Mouse (Mus musculus) hindbrain, embryonic 15.5 days (tissue): ENCODE data around the gene Cfap97d1. TPM values are rescaled to one million over a fixed set of nuclear protein-coding genes. Genes with fewer than 3 reads are reported as not detected.

ENCODE experiments used
- ATAC-seq: fragments of 200-750 bp; cut with Nextera tagmentation; 2 replicates; pipeline ENCODE4 v1.8.0; 2017; ENCODE audit warnings: low read depth, moderate number of reproducible peaks, moderate TSS enrichment; ENCODE audit not compliant: low FRiP score
- H3K27ac ChIP-seq: fragments of 300-500 bp; sonication (generic); replicated peaks from 2 replicates; pipeline ENCODE4 v1.5.1; 2015; ENCODE audit warnings: mild to moderate bottlenecking, inconsistent platforms
- H3K27me3 ChIP-seq: fragments of 300-500 bp; sonication (generic); 2 replicates; pipeline ENCODE4 v1.6.1; 2015; ENCODE audit warnings: control low read depth, inconsistent platforms
- H3K36me3 ChIP-seq: fragments of 300-500 bp; sonication (generic); 2 replicates; pipeline ENCODE4 v1.6.1; 2015; ENCODE audit warnings: control low read depth, inconsistent platforms
- H3K4me1 ChIP-seq: fragments of 300-500 bp; sonication (generic); replicated peaks from 2 replicates; pipeline ENCODE4 v1.6.1; 2015; ENCODE audit warnings: control low read depth, inconsistent platforms
- H3K4me2 ChIP-seq: fragments of 300-500 bp; sonication (generic); 2 replicates; pipeline ENCODE4 v1.6.1; 2015; ENCODE audit warnings: moderate library complexity, mild to moderate bottlenecking, inconsistent platforms
- H3K4me3 ChIP-seq: fragments of 300-500 bp; sonication (generic); 2 replicates; pipeline ENCODE4 v1.5.1; 2015; ENCODE audit warnings: mild to moderate bottlenecking, inconsistent platforms
- H3K9ac ChIP-seq: fragments of 300-500 bp; sonication (generic); 2 replicates; pipeline ENCODE4 v1.6.1; 2015; ENCODE audit warnings: inconsistent platforms
- H3K9me3 ChIP-seq: fragments of 300-500 bp; sonication (generic); 2 replicates; pipeline ENCODE4 v1.6.1; 2016; ENCODE audit warnings: control low read depth, inconsistent platforms
- WGBS: fragments of 180-500 bp; shearing (Covaris S2); methylation state at CpG from one replicate; pipeline ENCODE4 v1.1.7; 2015; 5-methylcytosine and 5-hydroxymethylcytosine counted together
- polyA plus RNA-seq: library from polyadenylated mRNA; unstranded; fragments of >200 nt; fragmentation: Nextera tagmentation; extraction: Ambion mirVana; gene quantifications from 2 replicates; pipeline ENCODE4 v1.2.1, GENCODE M21; 2015

The Cfap97d1 gene
- polyA plus RNA-seq, 1 experiment from 2014 or later: not detected

GRCm38 (mm10) chr11:102016136-102016535 is 32.1 kb downstream of the Cfap97d1 start:
- no peak overlapping the region for H3K9ac ChIP-seq
- no peak overlapping the region for H3K4me3 ChIP-seq
- no peak overlapping the region for H3K4me2 ChIP-seq
- WGBS: 86% methylated on average over 1 of the region's 1 CpGs
- no peaks in the 10 kb centered on the region for H3K27me3 ChIP-seq
- ATAC-seq: no peak
- H3K4me1 ChIP-seq: no peaks in the 10 kb centered on the region
- H3K36me3 ChIP-seq: peaks cover 37% of the 10 kb centered on the region
- no peak overlapping the region for H3K27ac ChIP-seq
- no peaks in the 10 kb centered on the region for H3K9me3 ChIP-seq

GRCm38 (mm10) chr11:102019736-102020135 is 35.7 kb downstream of the Cfap97d1 start:
- Histone ChIP-seq H3K36me3 (peaks cover 25% of the 10 kb centered on the region), H3K9ac (no peak overlapping the region), H3K4me3 (no peak overlapping the region), H3K4me1 (peaks cover 5% of the 10 kb centered on the region), H3K27me3 (no peaks in the 10 kb centered on the region), H3K9me3 (no peaks in the 10 kb centered on the region), H3K27ac (no peak overlapping the region), H3K4me2 (no peak overlapping the region)
- ATAC-seq: no peak
- 66% methylated on average over 9 of the region's 9 CpGs for WGBS

GRCm38 (mm10) chr11:102021196-102021595 is 37.1 kb downstream of the Cfap97d1 start:
- Histone ChIP-seq H3K4me1 (peaks cover 19% of the 10 kb centered on the region), H3K27me3 (no peaks in the 10 kb centered on the region), H3K9me3 (no peaks in the 10 kb centered on the region), H3K27ac (no peak overlapping the region), H3K4me2 (no peak overlapping the region), H3K4me3 (no peak overlapping the region), H3K36me3 (peaks cover 17% of the 10 kb centered on the region; the same call in 1 of the 2 replicates), H3K9ac (no peak overlapping the region)
- WGBS: 81% methylated on average over 5 of the region's 5 CpGs
- ATAC-seq: no peak

GRCm38 (mm10) chr11:102023406-102023805 is 39.3 kb downstream of the Cfap97d1 start:
- Histone ChIP-seq H3K9ac (no peak overlapping the region), H3K27me3 (no peaks in the 10 kb centered on the region), H3K36me3 (peaks cover 8% of the 10 kb centered on the region; the same call in 1 of the 2 replicates), H3K4me2 (no peak overlapping the region), H3K27ac (no peak overlapping the region), H3K4me1 (peaks cover 32% of the 10 kb centered on the region), H3K9me3 (no peaks in the 10 kb centered on the region), H3K4me3 (no peak overlapping the region)
- ATAC-seq: no peak
- WGBS: 70% methylated on average over 12 of the region's 13 CpGs

- H3K4me1 ChIP-seq: peaks cover 32% of the 10 kb centered on the region
- H3K4me2 ChIP-seq: peak overlapping the region; percentile 63; the same call in 1 of the 2 replicates
- ATAC-seq: no peak
- no peak overlapping the region for H3K9ac ChIP-seq
- no peaks in the 10 kb centered on the region for H3K9me3 ChIP-seq
- no peak overlapping the region for H3K27ac ChIP-seq
- no peaks in the 10 kb centered on the region for H3K27me3 ChIP-seq
- H3K4me3 ChIP-seq: no peak overlapping the region
- WGBS: 86% methylated on average over 6 of the region's 6 CpGs
- H3K36me3 ChIP-seq: peaks cover 8% of the 10 kb centered on the region; the same call in 1 of the 2 replicates
These were observed 40.1 kb downstream of the Cfap97d1 start for GRCm38 (mm10) chr11:102024084-102024758.

- peaks cover 8% of the 10 kb centered on the region; the same call in 1 of the 2 replicates for H3K36me3 ChIP-seq
- H3K9ac ChIP-seq: peak overlapping the region; percentile 23; the same call in 1 of the 2 replicates
- no peaks in the 10 kb centered on the region for H3K27me3 ChIP-seq
- H3K4me1 ChIP-seq: peaks cover 32% of the 10 kb centered on the region
- 0 out of 2 replicates have a peak overlapping the region, but pooled peaks have one; percentile 69 for H3K4me3 ChIP-seq
- H3K27ac ChIP-seq: no peak overlapping the region
- no peak for ATAC-seq
- H3K9me3 ChIP-seq: no peaks in the 10 kb centered on the region
- H3K4me2 ChIP-seq: peak overlapping the region; percentile 63
- WGBS: 81% methylated on average over 4 of the region's 4 CpGs
These were observed 40.8 kb downstream of the Cfap97d1 start for GRCm38 (mm10) chr11:102024875-102025274.

- H3K9me3 ChIP-seq: no peaks in the 10 kb centered on the region
- peak overlapping the region; percentile 69 for H3K4me3 ChIP-seq
- WGBS: 33% methylated on average over 7 of the region's 7 CpGs
- 0 out of 2 replicates have a peak overlapping the region, but pooled peaks have one; percentile 9 for H3K27ac ChIP-seq
- H3K9ac ChIP-seq: peak overlapping the region; percentile 23
- no peaks in the 10 kb centered on the region for H3K27me3 ChIP-seq
- ATAC-seq: no peak
- peaks cover 32% of the 10 kb centered on the region for H3K4me1 ChIP-seq
- peaks cover 8% of the 10 kb centered on the region; the same call in 1 of the 2 replicates for H3K36me3 ChIP-seq
- peak overlapping the region; percentile 63 for H3K4me2 ChIP-seq
These were observed 41.3 kb downstream of the Cfap97d1 start for GRCm38 (mm10) chr11:102025354-102025753.

- H3K9ac ChIP-seq: peak overlapping the region; percentile 71
- H3K27me3 ChIP-seq: no peaks in the 10 kb centered on the region
- H3K4me3 ChIP-seq: peak overlapping the region; percentile 69
- WGBS: 2% methylated on average over 23 of the region's 23 CpGs
- peak; percentile 17; the same call in 1 of the 2 replicates for ATAC-seq
- peak overlapping the region; percentile 63 for H3K4me2 ChIP-seq
- peak overlapping the region; percentile 84 for H3K27ac ChIP-seq
- no peaks in the 10 kb centered on the region for H3K9me3 ChIP-seq
- H3K4me1 ChIP-seq: peaks cover 32% of the 10 kb centered on the region
- H3K36me3 ChIP-seq: peaks cover 8% of the 10 kb centered on the region; the same call in 1 of the 2 replicates
These were observed 42.0 kb downstream of the Cfap97d1 start for GRCm38 (mm10) chr11:102025991-102026660.

- peak; percentile 87 for ATAC-seq
- under 1% methylated on average over 37 of the region's 73 CpGs for WGBS
- Histone ChIP-seq H3K27me3 (no peaks in the 10 kb centered on the region), H3K27ac (peak overlapping the region; percentile 84), H3K9ac (peak overlapping the region; percentile 71), H3K9me3 (no peaks in the 10 kb centered on the region), H3K4me3 (peak overlapping the region; percentile 69), H3K36me3 (peaks cover 8% of the 10 kb centered on the region; the same call in 1 of the 2 replicates), H3K4me1 (peaks cover 32% of the 10 kb centered on the region), H3K4me2 (peak overlapping the region; percentile 63)
These were observed 42.7 kb downstream of the Cfap97d1 start for GRCm38 (mm10) chr11:102026694-102027360.

- ATAC-seq: peak; percentile 20
- peaks cover 32% of the 10 kb centered on the region for H3K4me1 ChIP-seq
- WGBS: 5% methylated on average over 12 of the region's 12 CpGs
These were observed 43.4 kb downstream of the Cfap97d1 start for GRCm38 (mm10) chr11:102027361-102028017.

GRCm38 (mm10) chr11:102028087-102028816 is 44.2 kb downstream of the Cfap97d1 start, which contains the start of gene Mpp3:
TSS of gene Mpp3 (minus strand) at chr11:102028461.
- 66% methylated on average over 6 of the region's 6 CpGs for WGBS
- Histone ChIP-seq H3K9ac (peak within 1 kb of the TSS; percentile 71), H3K4me3 (peak within 1 kb of the TSS; percentile 69), H3K4me1 (peaks cover 32% of the 10 kb centered on the region), H3K36me3 (no peaks in the 10 kb centered on the region), H3K9me3 (no peaks in the 10 kb centered on the region), H3K27ac (peak within 1 kb of the TSS; percentile 84), H3K27me3 (no peaks in the 10 kb centered on the region), H3K4me2 (peak within 1 kb of the TSS; percentile 63)
- no peak for ATAC-seq

More at GRCm38 (mm10) chr11:102027361-102028017, 43.4 kb downstream of the Cfap97d1 start:
- Histone ChIP-seq H3K27ac (peak overlapping the region; percentile 84), H3K27me3 (no peaks in the 10 kb centered on the region), H3K9me3 (no peaks in the 10 kb centered on the region), H3K9ac (peak overlapping the region; percentile 71), H3K4me3 (peak overlapping the region; percentile 69), H3K36me3 (0 out of 2 replicates have a peak, but pooled peaks cover 2% of the 10 kb centered on the region), H3K4me2 (peak overlapping the region; percentile 63)
